Mouse (Mus musculus) kidney, embryonic 16.5 days (tissue): ENCODE results near the gene Pou2f1. TPM values are rescaled to one million over a fixed set of nuclear protein-coding genes. Genes with fewer than 3 reads are reported as not detected.

Experiments used
- ATAC-seq: fragments of 200-750 bp; cut with Nextera tagmentation; 2 replicates; pipeline ENCODE4 v1.8.0; 2017; ENCODE audit warnings: moderate TSS enrichment; ENCODE audit not compliant: low FRiP score, low TSS enrichment
- H3K27ac ChIP-seq: fragments of 300-500 bp; sonication (generic); 2 replicates; pipeline ENCODE4 v1.5.1; 2014; ENCODE audit warnings: low read length
- H3K27me3 ChIP-seq: fragments of 300-500 bp; sonication (generic); 2 replicates; pipeline ENCODE4 v1.6.1; 2014; ENCODE audit warnings: low read length, control low read depth, mixed read lengths; ENCODE audit not compliant: insufficient read depth
- H3K36me3 ChIP-seq: fragments of 300-500 bp; sonication (generic); 2 replicates; pipeline ENCODE4 v1.6.1; 2014; ENCODE audit warnings: low read length, control low read depth, mixed read lengths; ENCODE audit not compliant: insufficient read depth
- H3K4me1 ChIP-seq: fragments of 300-500 bp; sonication (generic); 2 replicates; pipeline ENCODE4 v1.6.1; 2014; ENCODE audit warnings: low read length, control low read depth, mixed read lengths; ENCODE audit not compliant: insufficient read depth
- H3K4me2 ChIP-seq: fragments of 300-500 bp; sonication (generic); replicated peaks from 2 replicates; pipeline ENCODE4 v1.6.1; 2014; ENCODE audit warnings: low read depth, low read length
- H3K4me3 ChIP-seq: fragments of 300-500 bp; sonication (generic); 2 replicates; pipeline ENCODE4 v1.5.1; 2014; ENCODE audit warnings: mild to moderate bottlenecking, low read length
- H3K9ac ChIP-seq: fragments of 300-500 bp; sonication (generic); replicated peaks from 2 replicates; pipeline ENCODE4 v1.6.1; 2014; ENCODE audit warnings: low read length
- H3K9me3 ChIP-seq: fragments of 300-500 bp; sonication (generic); 2 replicates; pipeline ENCODE4 v1.6.1; 2016; ENCODE audit warnings: low read length, control low read depth
- WGBS: fragments of 180-500 bp; shearing (Covaris S2); extraction: QIAGEN DNeasy Blood & Tissue Kit; methylation state at CpG from one replicate; pipeline ENCODE4 v1.1.7; 2014; 5-methylcytosine and 5-hydroxymethylcytosine counted together
- polyA plus RNA-seq: library from polyadenylated mRNA; unstranded; fragments of >200 nt; fragmentation: Nextera tagmentation; extraction: Ambion mirVana; gene quantifications from 2 replicates; pipeline ENCODE4 v1.2.1, GENCODE M21; 2015

Gene Pou2f1
- polyA plus RNA-seq, 1 experiment from 2014 or later = 14.0 TPM

DNA sequence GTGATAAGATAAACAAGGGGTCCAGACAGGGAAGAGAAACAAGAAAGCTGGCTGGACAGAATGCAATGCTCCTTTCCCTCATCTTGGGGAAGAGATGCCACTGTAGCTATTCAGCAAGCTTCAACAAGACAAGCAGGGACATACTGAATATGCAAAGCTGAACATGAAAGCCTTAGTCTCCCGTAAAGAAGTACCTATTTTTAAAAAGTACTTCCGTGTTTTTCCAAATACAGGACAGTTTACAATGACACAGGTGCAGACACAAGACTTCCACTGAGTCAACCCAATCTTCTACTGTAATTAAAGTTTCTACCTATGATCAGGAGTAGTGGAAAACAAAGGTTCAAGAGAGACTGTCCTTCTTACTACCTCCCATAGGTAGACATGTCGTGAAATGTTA lies 72.0 kb downstream of the Pou2f1 start:
- ATAC-seq = no peak
- 89% methylated on average over 3 of the region's 3 CpGs for WGBS
- H3K4me3 ChIP-seq = no peak overlapping the region
- no peak overlapping the region for H3K4me2 ChIP-seq
- no peak overlapping the region for H3K9ac ChIP-seq
- H3K27me3 ChIP-seq = no peaks in the 10 kb centered on the region
- H3K36me3 ChIP-seq = no peaks in the 10 kb centered on the region
- H3K27ac ChIP-seq = no peak overlapping the region
- H3K9me3 ChIP-seq = no peaks in the 10 kb centered on the region
- no peaks in the 10 kb centered on the region; the same call in 1 of the 2 replicates for H3K4me1 ChIP-seq

DNA sequence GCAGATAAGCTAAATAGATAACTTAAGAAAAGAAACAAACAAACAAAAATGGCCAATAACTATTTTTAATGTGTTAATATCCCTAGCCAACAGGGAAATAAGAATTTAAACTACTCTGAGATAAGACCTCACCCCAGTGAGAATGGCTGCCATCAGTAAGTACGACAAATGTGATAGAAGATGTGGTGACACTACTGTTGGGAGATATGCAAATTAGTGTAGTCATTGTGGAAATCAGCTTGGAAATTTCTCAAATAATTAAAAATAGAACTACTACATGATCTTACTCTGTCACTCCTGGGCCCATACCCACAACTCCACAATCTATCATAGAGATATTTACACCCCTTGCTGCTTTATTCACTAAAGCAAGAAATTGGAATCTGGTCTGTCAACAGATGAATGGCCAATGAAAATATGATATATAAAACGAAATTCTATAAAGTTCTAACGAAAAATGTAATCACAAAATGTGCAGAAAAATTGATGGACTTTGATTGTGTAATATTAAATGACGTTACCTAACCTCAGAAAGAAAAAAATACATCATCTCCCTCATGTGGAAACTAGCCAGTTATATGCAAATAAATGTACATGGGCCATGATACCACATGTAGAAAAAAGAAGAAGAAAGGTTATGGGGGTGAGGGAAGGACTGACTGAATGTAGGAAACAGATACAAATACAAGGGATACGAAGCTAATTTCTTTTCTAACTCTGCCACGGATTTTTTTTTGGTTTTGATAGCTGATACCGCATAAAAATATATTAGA lies 74.8 kb downstream of the Pou2f1 start:
- Histone ChIP-seq H3K4me1 (no peaks in the 10 kb centered on the region), H3K36me3 (no peaks in the 10 kb centered on the region), H3K4me2 (no peak overlapping the region), H3K27me3 (no peaks in the 10 kb centered on the region), H3K4me3 (no peak overlapping the region), H3K27ac (no peak overlapping the region), H3K9ac (no peak overlapping the region), H3K9me3 (no peaks in the 10 kb centered on the region)
- 91% methylated on average over 7 of the region's 7 CpGs for WGBS
- ATAC-seq = no peak

GRCm38 (mm10) chr1:165925207-165925606 lies 77.3 kb downstream of the Pou2f1 start:
- ATAC-seq = no peak
- no peak overlapping the region for H3K4me3 ChIP-seq
- 0 out of 2 replicates have a peak, but pooled peaks cover 2% of the 10 kb centered on the region for H3K9me3 ChIP-seq
- H3K4me2 ChIP-seq = no peak overlapping the region
- H3K36me3 ChIP-seq = no peaks in the 10 kb centered on the region
- no peaks in the 10 kb centered on the region for H3K4me1 ChIP-seq
- whole genome bisulfite sequencing = 90% methylated on average over 2 of the region's 2 CpGs
- H3K27ac ChIP-seq = no peak overlapping the region
- H3K27me3 ChIP-seq = no peaks in the 10 kb centered on the region
- H3K9ac ChIP-seq = no peak overlapping the region

DNA sequence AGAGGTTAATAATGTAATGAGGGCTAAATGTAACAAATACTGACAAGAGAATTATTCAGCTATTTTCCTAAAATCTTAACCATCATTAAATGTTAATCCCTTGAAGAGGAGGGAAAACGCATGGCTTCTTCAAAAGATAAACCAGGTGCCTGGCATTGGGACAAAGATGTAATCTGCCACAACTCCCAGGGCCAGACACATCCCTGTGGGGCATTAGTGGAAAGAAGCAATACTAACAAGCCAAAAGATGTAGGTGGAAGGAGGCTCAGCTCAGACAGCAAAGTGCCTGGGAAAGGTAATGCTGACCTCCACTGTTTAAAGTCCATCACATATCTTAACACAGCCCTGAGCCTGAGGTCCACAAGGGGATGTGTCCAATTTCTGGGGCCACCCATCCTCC lies 80.0 kb downstream of the Pou2f1 start:
- 0 out of 2 replicates have a peak, but pooled peaks cover 2% of the 10 kb centered on the region for H3K9me3 ChIP-seq
- no peak overlapping the region for H3K9ac ChIP-seq
- no peaks in the 10 kb centered on the region for H3K36me3 ChIP-seq
- ATAC-seq = no peak
- no peak overlapping the region for H3K27ac ChIP-seq
- no peak overlapping the region for H3K4me2 ChIP-seq
- 86% methylated on average over 1 of the region's 1 CpGs for WGBS
- no peaks in the 10 kb centered on the region for H3K27me3 ChIP-seq
- no peak overlapping the region for H3K4me3 ChIP-seq
- H3K4me1 ChIP-seq = no peaks in the 10 kb centered on the region

GRCm38 (mm10) chr1:165921026-165921425 lies 81.5 kb downstream of the Pou2f1 start:
- Histone ChIP-seq H3K4me3 (no peak overlapping the region), H3K9ac (no peak overlapping the region), H3K4me1 (no peaks in the 10 kb centered on the region), H3K27ac (no peak overlapping the region), H3K4me2 (no peak overlapping the region), H3K36me3 (peaks cover 5% of the 10 kb centered on the region), H3K27me3 (no peaks in the 10 kb centered on the region), H3K9me3 (0 out of 2 replicates have a peak, but pooled peaks cover 2% of the 10 kb centered on the region)
- ATAC-seq = no peak
- WGBS = 73% methylated on average over 3 of the region's 3 CpGs

GRCm38 (mm10) chr1:165914416-165914801 lies 88.1 kb downstream of the Pou2f1 start:
- H3K4me3 ChIP-seq = no peak overlapping the region
- no peak overlapping the region for H3K4me2 ChIP-seq
- 77% methylated on average over 2 of the region's 2 CpGs for WGBS
- peaks cover 9% of the 10 kb centered on the region for H3K36me3 ChIP-seq
- ATAC-seq = no peak
- H3K27me3 ChIP-seq = no peaks in the 10 kb centered on the region
- H3K4me1 ChIP-seq = no peaks in the 10 kb centered on the region
- H3K9me3 ChIP-seq = no peaks in the 10 kb centered on the region
- no peak overlapping the region for H3K9ac ChIP-seq
- H3K27ac ChIP-seq = no peak overlapping the region

DNA sequence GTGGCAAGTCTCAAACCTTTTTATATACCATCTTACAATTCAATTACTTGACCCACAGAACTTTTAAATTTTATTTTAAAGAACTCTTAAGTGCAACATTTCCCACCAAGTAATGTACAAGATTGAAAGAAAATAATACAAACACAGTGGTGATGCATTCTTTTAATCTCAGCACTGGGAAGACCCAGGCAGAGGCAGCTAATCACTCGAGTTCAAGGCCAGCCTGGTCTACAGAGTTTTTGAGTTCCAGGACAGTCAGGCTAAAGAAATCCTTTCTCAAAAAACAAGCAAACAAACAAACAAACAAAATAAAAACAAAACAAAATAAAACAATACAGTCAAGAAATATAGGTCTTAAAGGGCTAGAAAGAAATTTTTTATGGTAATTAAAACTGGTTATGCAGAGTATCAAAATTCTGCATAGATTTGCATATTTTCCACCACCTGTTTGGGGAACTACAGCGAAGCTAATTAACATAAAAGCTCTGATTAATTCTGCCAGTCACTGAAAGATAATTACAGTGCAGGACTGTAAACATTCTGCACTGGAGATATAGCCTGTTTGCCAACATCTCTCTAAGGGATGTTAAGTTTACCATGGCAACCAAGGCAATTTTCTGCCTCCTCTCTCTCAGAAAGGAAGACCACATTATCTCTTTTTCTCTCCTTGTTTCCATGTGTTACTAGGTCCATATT lies 88.6 kb downstream of the Pou2f1 start:
- Histone ChIP-seq H3K4me2 (no peak overlapping the region), H3K9me3 (no peaks in the 10 kb centered on the region), H3K36me3 (peaks cover 11% of the 10 kb centered on the region), H3K27ac (no peak overlapping the region), H3K4me3 (no peak overlapping the region), H3K9ac (no peak overlapping the region), H3K27me3 (no peaks in the 10 kb centered on the region), H3K4me1 (no peaks in the 10 kb centered on the region)
- ATAC-seq = no peak
- 87% methylated on average over 2 of the region's 2 CpGs for WGBS

GRCm38 (mm10) chr1:165909471-165909870 lies 93.0 kb downstream of the Pou2f1 start:
- H3K4me2 ChIP-seq = no peak overlapping the region
- H3K4me3 ChIP-seq = no peak overlapping the region

GRCm38 (mm10) chr1:165908806-165909205 lies 93.7 kb downstream of the Pou2f1 start:
- H3K4me1 ChIP-seq = no peaks in the 10 kb centered on the region
- WGBS = 85% methylated on average over 3 of the region's 3 CpGs
- H3K9me3 ChIP-seq = no peaks in the 10 kb centered on the region
- peaks cover 16% of the 10 kb centered on the region; the same call in 1 of the 2 replicates for H3K36me3 ChIP-seq
- H3K9ac ChIP-seq = no peak overlapping the region
- H3K27me3 ChIP-seq = no peaks in the 10 kb centered on the region
- H3K27ac ChIP-seq = no peak overlapping the region
- H3K4me2 ChIP-seq = no peak overlapping the region
- no peak for ATAC-seq
- no peak overlapping the region for H3K4me3 ChIP-seq

More at GRCm38 (mm10) chr1:165909471-165909870, 93.0 kb downstream of the Pou2f1 start:
- Histone ChIP-seq H3K4me1 (no peaks in the 10 kb centered on the region), H3K9me3 (no peaks in the 10 kb centered on the region), H3K27me3 (no peaks in the 10 kb centered on the region), H3K36me3 (peaks cover 16% of the 10 kb centered on the region; the same call in 1 of the 2 replicates), H3K9ac (no peak overlapping the region), H3K27ac (no peak overlapping the region)
- 90% methylated on average over 3 of the region's 3 CpGs for WGBS
- no peak for ATAC-seq

- no peak for ATAC-seq
- no peak overlapping the region for H3K27ac ChIP-seq
- no peaks in the 10 kb centered on the region for H3K4me1 ChIP-seq
- H3K27me3 ChIP-seq = no peaks in the 10 kb centered on the region
- no peak overlapping the region for H3K4me2 ChIP-seq
- no peaks in the 10 kb centered on the region for H3K9me3 ChIP-seq
- no peak overlapping the region for H3K9ac ChIP-seq
- H3K36me3 ChIP-seq = peaks cover 16% of the 10 kb centered on the region; the same call in 1 of the 2 replicates
- 94% methylated on average over 2 of the region's 2 CpGs for WGBS
- no peak overlapping the region for H3K4me3 ChIP-seq
Observed at GRCm38 (mm10) chr1:165908153-165908552, 94.3 kb downstream of the Pou2f1 start.
